Mouse (Mus musculus) midbrain, embryonic 15.5 days (tissue): ENCODE measurements at regions not wholly inside any gene's neighbourhood (a gene's known extent, or its start where the extent isn't known, plus 50 kb on each side); places are given as distances from the start of the nearest gene placed in this dataset.

Experiments used
- ATAC-seq: fragments of 200-750 bp; cut with Nextera tagmentation; replicated peaks from 2 replicates; pipeline ENCODE4 v1.8.0; 2017; ENCODE audit warnings: moderate TSS enrichment
- H3K27ac ChIP-seq: fragments of 300-500 bp; sonication (generic); 2 replicates; pipeline ENCODE4 v1.5.1; 2015; ENCODE audit warnings: mild to moderate bottlenecking, inconsistent platforms
- H3K27me3 ChIP-seq: fragments of 300-500 bp; sonication (generic); replicated peaks from 2 replicates; pipeline ENCODE4 v1.6.1; 2015; ENCODE audit warnings: inconsistent platforms
- H3K36me3 ChIP-seq: fragments of 300-500 bp; sonication (generic); replicated peaks from 2 replicates; pipeline ENCODE4 v1.6.1; 2015; ENCODE audit warnings: inconsistent platforms
- H3K4me1 ChIP-seq: fragments of 300-500 bp; sonication (generic); 2 replicates; pipeline ENCODE4 v1.6.1; 2015; ENCODE audit warnings: inconsistent platforms
- H3K4me2 ChIP-seq: fragments of 300-500 bp; sonication (generic); 2 replicates; pipeline ENCODE4 v1.6.1; 2015; ENCODE audit warnings: inconsistent platforms, mild to moderate bottlenecking, moderate library complexity
- H3K4me3 ChIP-seq: fragments of 300-500 bp; sonication (generic); 2 replicates; pipeline ENCODE4 v1.5.1; 2015; ENCODE audit warnings: mild to moderate bottlenecking, inconsistent platforms
- H3K9ac ChIP-seq: fragments of 300-500 bp; sonication (generic); 2 replicates; pipeline ENCODE4 v1.6.1; 2015; ENCODE audit warnings: mild to moderate bottlenecking, inconsistent platforms
- H3K9me3 ChIP-seq: fragments of 300-500 bp; sonication (generic); 2 replicates; pipeline ENCODE4 v1.6.1; 2016; ENCODE audit warnings: inconsistent platforms
- WGBS: fragments of 180-500 bp; shearing (Covaris S2); methylation state at CpG from one replicate; pipeline ENCODE4 v1.1.7; 2015; ENCODE audit warnings: mixed read lengths; 5-methylcytosine and 5-hydroxymethylcytosine counted together

GRCm38 (mm10) chr4:56231414-56231813, 508.5 kb upstream of the Gm26657 start:
- 81% methylated on average over 7 of the region's 7 CpGs for WGBS
- Histone ChIP-seq H3K27ac (no peak overlapping the region), H3K9me3 (no peaks in the 10 kb centered on the region), H3K4me1 (no peaks in the 10 kb centered on the region), H3K9ac (no peak overlapping the region), H3K4me3 (no peak overlapping the region), H3K36me3 (no peaks in the 10 kb centered on the region), H3K4me2 (no peak overlapping the region), H3K27me3 (no peaks in the 10 kb centered on the region)
- ATAC-seq = no peak

DNA sequence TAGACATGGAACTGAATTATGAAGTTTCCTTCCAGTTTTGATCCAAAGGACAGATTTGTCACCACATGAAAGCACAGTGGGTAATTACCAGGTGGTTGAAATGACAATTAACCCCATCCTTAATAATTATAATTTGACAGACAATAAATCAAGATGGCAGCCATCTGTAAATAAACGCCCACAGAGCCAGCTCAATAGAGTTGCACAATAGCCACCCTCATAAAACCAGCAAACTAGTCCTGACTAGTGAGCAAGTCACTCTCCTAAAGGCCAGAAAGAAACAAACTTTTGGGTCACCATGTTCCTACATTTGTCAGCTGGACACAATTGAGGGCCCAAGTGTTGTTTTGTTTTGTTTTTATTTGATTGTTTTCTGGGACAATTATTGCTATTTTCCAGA, 509.4 kb upstream of the Gm26657 start:
- Histone ChIP-seq H3K4me3 (no peak overlapping the region), H3K27ac (no peak overlapping the region), H3K27me3 (no peaks in the 10 kb centered on the region), H3K36me3 (no peaks in the 10 kb centered on the region), H3K4me1 (no peaks in the 10 kb centered on the region), H3K9ac (no peak overlapping the region), H3K4me2 (no peak overlapping the region), H3K9me3 (no peaks in the 10 kb centered on the region)
- no peak for ATAC-seq
- WGBS = 94% methylated on average over 1 of the region's 1 CpGs

- H3K9ac ChIP-seq = no peak overlapping the region
- no peak for ATAC-seq
Measured at GRCm38 (mm10) chr4:56226493-56226892, 513.4 kb upstream of the Gm26657 start.

GRCm38 (mm10) chr4:56224542-56224941, 515.3 kb upstream of the Gm26657 start:
- no peak for ATAC-seq
- H3K4me2 ChIP-seq = no peak overlapping the region

More at GRCm38 (mm10) chr4:56226493-56226892, 513.4 kb upstream of the Gm26657 start:
- Histone ChIP-seq H3K27me3 (no peaks in the 10 kb centered on the region), H3K4me2 (no peak overlapping the region), H3K4me3 (no peak overlapping the region), H3K36me3 (no peaks in the 10 kb centered on the region), H3K4me1 (peaks cover 6% of the 10 kb centered on the region), H3K9me3 (no peaks in the 10 kb centered on the region), H3K27ac (no peak overlapping the region)
- 95% methylated on average over 1 of the region's 1 CpGs for WGBS

GRCm38 (mm10) chr4:56222023-56222776, 517.7 kb upstream of the Gm26657 start:
- Histone ChIP-seq H3K27ac (no peak overlapping the region), H3K9ac (no peak overlapping the region), H3K27me3 (no peaks in the 10 kb centered on the region), H3K4me2 (no peak overlapping the region), H3K36me3 (no peaks in the 10 kb centered on the region), H3K4me3 (no peak overlapping the region), H3K9me3 (no peaks in the 10 kb centered on the region), H3K4me1 (peaks cover 17% of the 10 kb centered on the region)
- ATAC-seq = peak; percentile 69; the same call in 1 of the 2 replicates
- 39% methylated on average over 8 of the region's 8 CpGs for WGBS

More at GRCm38 (mm10) chr4:56224542-56224941, 515.3 kb upstream of the Gm26657 start:
- Histone ChIP-seq H3K9ac (no peak overlapping the region), H3K27ac (no peak overlapping the region), H3K4me3 (no peak overlapping the region), H3K9me3 (no peaks in the 10 kb centered on the region), H3K27me3 (no peaks in the 10 kb centered on the region), H3K36me3 (no peaks in the 10 kb centered on the region), H3K4me1 (peaks cover 17% of the 10 kb centered on the region)
- WGBS = 54% methylated on average over 3 of the region's 3 CpGs

DNA sequence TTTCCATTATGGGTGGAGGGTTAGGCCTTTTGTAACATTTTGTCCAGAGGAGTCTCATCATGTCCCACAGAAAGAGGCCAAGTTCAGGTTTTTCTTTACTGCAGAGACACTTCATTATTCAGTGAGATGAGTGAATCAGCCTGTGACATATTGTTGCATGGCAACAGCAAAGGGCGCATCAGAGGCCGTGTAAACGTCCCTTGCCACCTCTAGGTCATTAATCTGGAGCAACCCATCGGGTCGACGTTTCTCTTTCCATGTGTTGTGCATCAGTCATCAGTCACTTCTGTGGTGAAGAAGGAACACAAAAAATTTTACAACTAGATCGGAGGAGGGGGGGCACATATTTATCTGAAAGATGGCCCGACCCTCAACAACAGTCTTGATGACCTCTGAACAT, 519.3 kb upstream of the Gm26657 start:
- Histone ChIP-seq H3K4me2 (no peak overlapping the region), H3K27ac (no peak overlapping the region), H3K36me3 (no peaks in the 10 kb centered on the region), H3K9me3 (no peaks in the 10 kb centered on the region), H3K4me3 (no peak overlapping the region), H3K9ac (no peak overlapping the region), H3K4me1 (peaks cover 17% of the 10 kb centered on the region), H3K27me3 (no peaks in the 10 kb centered on the region)
- ATAC-seq = no peak
- 66% methylated on average over 8 of the region's 8 CpGs for WGBS

DNA sequence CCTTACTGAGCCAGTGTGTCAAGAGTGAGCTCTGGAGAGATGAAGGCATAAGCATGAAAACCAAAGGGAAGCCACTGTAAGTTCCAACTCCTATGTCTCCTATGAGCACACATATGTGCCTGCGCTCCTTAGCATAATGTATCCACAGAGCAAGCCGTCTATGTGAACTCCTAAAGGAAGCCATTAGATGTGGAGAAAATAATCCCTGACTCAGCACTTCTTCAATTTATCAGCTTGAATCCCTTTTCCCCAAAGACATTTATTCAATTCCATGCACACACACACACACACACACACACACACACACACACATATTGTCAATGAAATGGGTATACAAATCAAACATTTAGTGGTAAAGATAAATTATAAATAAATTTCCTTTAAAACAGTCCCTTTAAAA, 530.4 kb upstream of the Gm26657 start:
- 94% methylated on average over 2 of the region's 2 CpGs for WGBS
- Histone ChIP-seq H3K36me3 (no peaks in the 10 kb centered on the region), H3K9ac (no peak overlapping the region), H3K4me3 (no peak overlapping the region), H3K27me3 (no peaks in the 10 kb centered on the region), H3K9me3 (no peaks in the 10 kb centered on the region), H3K4me1 (no peaks in the 10 kb centered on the region), H3K27ac (no peak overlapping the region), H3K4me2 (no peak overlapping the region)
- ATAC-seq = no peak

DNA sequence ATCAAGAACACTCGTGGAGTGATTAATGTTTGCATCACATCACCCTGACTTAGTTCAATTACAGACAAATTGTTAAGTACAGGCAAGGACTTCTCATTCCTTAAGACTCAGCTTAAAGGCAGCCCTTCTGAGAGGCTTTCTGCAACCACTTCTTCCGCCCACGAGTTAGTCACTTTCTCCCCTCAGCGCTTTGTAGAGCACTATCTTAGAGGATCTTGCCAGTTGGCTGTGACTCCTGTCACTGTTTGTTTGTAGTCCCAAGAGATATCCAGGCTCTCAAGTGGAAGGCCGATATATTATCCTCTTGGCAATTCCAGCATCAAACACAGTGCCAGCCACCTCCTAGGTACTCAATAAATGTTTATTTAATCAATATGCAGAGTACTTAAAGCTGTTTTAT, 532.1 kb upstream of the Gm26657 start:
- no peak for ATAC-seq
- Histone ChIP-seq H3K4me1 (no peaks in the 10 kb centered on the region), H3K9ac (no peak overlapping the region), H3K27me3 (no peaks in the 10 kb centered on the region), H3K9me3 (no peaks in the 10 kb centered on the region), H3K4me3 (no peak overlapping the region), H3K27ac (no peak overlapping the region), H3K36me3 (no peaks in the 10 kb centered on the region), H3K4me2 (no peak overlapping the region)
- 68% methylated on average over 5 of the region's 5 CpGs for WGBS

- H3K36me3 ChIP-seq = no peaks in the 10 kb centered on the region
- no peak for ATAC-seq
Measured at GRCm38 (mm10) chr4:56205069-56205468, 534.8 kb upstream of the Gm26657 start.

DNA sequence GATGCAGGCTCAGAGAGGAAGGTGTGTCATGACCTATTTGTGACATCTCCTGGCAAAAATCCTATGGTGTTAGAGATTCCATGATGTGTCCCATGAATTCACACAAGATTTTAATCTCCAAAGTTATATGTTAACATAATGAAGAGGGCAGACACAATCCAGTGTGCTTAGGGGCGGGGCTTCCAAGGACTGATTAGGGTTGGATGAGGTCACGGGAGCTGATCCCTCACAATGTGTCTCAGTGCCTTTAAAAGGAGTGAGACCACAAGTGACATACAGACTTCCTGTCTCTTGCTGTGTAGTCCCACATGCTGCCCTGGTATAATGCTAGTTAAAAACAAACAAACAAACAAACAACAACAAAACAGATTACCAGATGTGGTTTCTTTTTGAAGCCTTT, 546.5 kb upstream of the Gm26657 start:
- no peak for ATAC-seq
- 51% methylated on average over 2 of the region's 2 CpGs for WGBS
- H3K4me3 ChIP-seq = no peak overlapping the region

More at GRCm38 (mm10) chr4:56205069-56205468, 534.8 kb upstream of the Gm26657 start:
- Histone ChIP-seq H3K9me3 (no peaks in the 10 kb centered on the region), H3K4me2 (no peak overlapping the region), H3K9ac (no peak overlapping the region), H3K27ac (no peak overlapping the region), H3K4me3 (no peak overlapping the region), H3K4me1 (no peaks in the 10 kb centered on the region), H3K27me3 (no peaks in the 10 kb centered on the region)
- 65% methylated on average over 1 of the region's 1 CpGs for WGBS

DNA sequence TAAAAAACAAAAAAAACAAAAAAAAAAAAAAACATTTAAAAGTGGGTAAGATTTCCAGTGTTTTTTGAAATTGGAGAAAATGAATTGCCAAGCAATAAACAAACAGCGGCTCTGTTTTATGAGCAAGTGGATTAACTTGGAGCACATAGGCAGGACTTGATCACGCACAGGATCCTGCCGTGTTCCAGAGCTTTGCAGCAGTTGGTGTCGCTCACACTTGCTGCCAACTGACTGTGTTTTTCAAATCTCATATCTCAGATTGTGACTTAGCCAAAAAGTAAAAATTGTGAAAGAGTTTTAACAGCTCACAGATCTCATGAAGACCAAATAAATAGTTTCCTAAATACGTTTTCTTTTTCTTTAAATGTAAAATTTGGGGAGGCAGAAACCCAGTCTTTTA, 547.4 kb upstream of the Gm26657 start:
- no peaks in the 10 kb centered on the region for H3K9me3 ChIP-seq
- H3K9ac ChIP-seq = no peak overlapping the region
- no peaks in the 10 kb centered on the region for H3K27me3 ChIP-seq
- H3K4me1 ChIP-seq = no peaks in the 10 kb centered on the region
- H3K27ac ChIP-seq = no peak overlapping the region
- no peak overlapping the region for H3K4me3 ChIP-seq
- WGBS = 86% methylated on average over 5 of the region's 5 CpGs
- no peak for ATAC-seq
- no peaks in the 10 kb centered on the region for H3K36me3 ChIP-seq
- H3K4me2 ChIP-seq = no peak overlapping the region

More for the DNA sequence above, 546.5 kb upstream of the Gm26657 start:
- Histone ChIP-seq H3K9ac (no peak overlapping the region), H3K27me3 (no peaks in the 10 kb centered on the region), H3K27ac (no peak overlapping the region), H3K9me3 (no peaks in the 10 kb centered on the region), H3K4me1 (no peaks in the 10 kb centered on the region), H3K36me3 (no peaks in the 10 kb centered on the region), H3K4me2 (no peak overlapping the region)

GRCm38 (mm10) chr4:56179566-56179965, 560.3 kb upstream of the Gm26657 start:
- Histone ChIP-seq H3K36me3 (no peaks in the 10 kb centered on the region), H3K4me3 (no peak overlapping the region), H3K9ac (no peak overlapping the region), H3K4me2 (no peak overlapping the region), H3K4me1 (0 out of 2 replicates have a peak, but pooled peaks cover 3% of the 10 kb centered on the region), H3K27ac (no peak overlapping the region), H3K27me3 (no peaks in the 10 kb centered on the region), H3K9me3 (no peaks in the 10 kb centered on the region)
- 65% methylated on average over 5 of the region's 5 CpGs for WGBS
- no peak for ATAC-seq

DNA sequence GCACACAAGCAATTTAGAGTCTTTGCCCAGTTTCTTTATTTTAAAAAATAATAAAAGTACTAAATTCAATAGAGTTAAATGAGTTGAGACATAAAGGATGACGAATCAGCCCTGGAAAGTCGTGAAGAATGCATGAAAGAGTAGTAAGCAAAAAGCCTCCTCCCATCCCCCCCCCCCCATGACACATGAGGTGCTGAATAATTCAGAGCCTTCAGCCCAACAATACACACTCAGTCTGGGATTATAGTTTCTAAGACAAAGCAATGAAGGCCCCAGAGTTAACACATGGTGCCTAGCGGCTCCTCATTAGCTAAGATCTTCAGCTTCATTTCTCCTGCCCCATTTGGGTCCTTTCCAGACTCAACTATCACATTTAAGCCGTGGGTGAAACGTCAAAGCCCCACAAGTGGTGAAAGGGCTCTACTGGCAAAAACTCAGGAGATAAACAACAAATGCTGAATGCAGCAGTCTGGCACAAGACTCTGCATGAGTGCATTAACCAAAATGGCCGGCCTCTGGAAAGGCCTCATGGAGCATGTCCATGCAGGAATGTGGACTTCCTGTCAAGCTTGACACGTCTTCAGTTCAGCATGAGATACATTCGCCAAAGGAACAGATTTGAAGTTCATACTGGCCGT, 560.9 kb upstream of the Gm26657 start:
- H3K4me2 ChIP-seq = no peak overlapping the region
- no peak overlapping the region for H3K4me3 ChIP-seq
- H3K27ac ChIP-seq = no peak overlapping the region
- no peaks in the 10 kb centered on the region for H3K36me3 ChIP-seq
- 0 out of 2 replicates have a peak, but pooled peaks cover 3% of the 10 kb centered on the region for H3K4me1 ChIP-seq
- no peak overlapping the region for H3K9ac ChIP-seq
- no peaks in the 10 kb centered on the region for H3K9me3 ChIP-seq
- no peaks in the 10 kb centered on the region for H3K27me3 ChIP-seq
- WGBS = 43% methylated on average over 9 of the region's 9 CpGs
- no peak for ATAC-seq
